Mouse (Mus musculus): Measurements from ENCODE around the gene H2-Oa. TPM values are rescaled to one million over a fixed set of nuclear protein-coding genes. Genes with fewer than 3 reads are reported as not detected.

H2-Oa gene
- polyA plus RNA-seq, 1 experiment, result 9.5 TPM

DNA sequence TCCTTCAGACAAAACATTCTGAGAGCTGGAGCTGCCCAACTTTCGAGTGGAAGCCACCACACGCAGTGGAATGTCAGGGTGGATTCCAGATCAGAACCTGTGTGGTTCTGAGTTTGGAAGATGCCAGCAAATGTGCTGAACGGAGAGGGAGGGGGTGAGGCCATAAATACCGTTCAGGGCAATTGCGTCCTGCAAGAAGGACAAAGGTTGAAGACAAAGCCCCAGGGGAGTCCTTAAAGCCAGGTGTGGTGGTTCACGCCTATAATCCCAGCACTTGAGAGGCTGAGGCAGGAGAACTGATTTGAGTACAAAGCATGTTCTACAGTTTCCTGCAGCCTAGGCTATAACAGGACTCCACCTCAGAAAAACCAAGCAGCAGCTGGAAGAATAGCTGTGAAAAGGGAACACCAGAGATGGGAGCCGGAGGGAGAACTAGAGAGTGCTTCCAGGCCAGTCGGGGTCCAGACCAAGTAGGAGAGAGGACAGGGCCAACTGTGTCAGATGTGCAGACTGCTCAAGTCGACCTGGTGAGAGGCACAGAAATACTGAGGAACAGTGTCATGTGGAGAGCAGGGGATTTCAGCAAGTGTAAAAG lies 34.8 kb downstream of the H2-Oa start:
- H3K36me3 ChIP-seq (replicated peaks; ENCODE audit: low read length), result peaks cover 50% of the 10 kb centered on the region
- peak overlapping the region; percentile 69 for H3K4me3 ChIP-seq (replicated peaks)
- H3K4me1 ChIP-seq, result peaks cover 77% of the 10 kb centered on the region
- TF ChIP-seq FLI1 (IDR thresholded peaks at IDR 0.05; ENCODE audit: low read length), result no peak
- no peak for TF ChIP-seq GATA1 (IDR thresholded peaks at IDR 0.05; ENCODE audit: borderline replicate concordance, low read length)
- no peaks in the 10 kb centered on the region for H3K27me3 ChIP-seq (replicated peaks)
- no peaks in the 10 kb centered on the region for H3K9me3 ChIP-seq

DNA sequence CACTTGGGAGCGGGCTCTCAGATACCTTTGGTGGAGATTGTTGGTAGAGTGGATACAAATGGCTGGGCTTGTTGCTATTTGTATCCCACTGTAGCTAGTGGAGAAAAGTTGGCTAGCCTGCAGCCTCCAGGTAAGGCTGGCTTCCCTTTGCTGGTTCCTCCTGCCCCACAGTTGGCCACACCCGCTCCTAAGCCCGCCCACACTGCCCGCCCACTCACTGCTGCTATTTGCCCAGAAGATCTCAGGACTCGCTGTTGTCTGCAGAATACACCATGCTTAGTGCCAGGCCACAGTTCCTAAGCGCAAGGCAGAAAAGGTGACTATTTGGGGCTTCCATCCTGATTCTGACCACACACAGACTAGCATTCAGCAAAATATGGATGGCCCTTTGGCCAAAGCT lies 35.3 kb downstream of the H2-Oa start:
- Histone ChIP-seq H3K36me3 (replicated peaks; ENCODE audit: low read length) (peaks cover 50% of the 10 kb centered on the region), H3K4me3 (replicated peaks) (no peak overlapping the region), H3K4me1 (peaks cover 77% of the 10 kb centered on the region), H3K27me3 (replicated peaks) (no peaks in the 10 kb centered on the region), H3K9me3 (no peaks in the 10 kb centered on the region)
- TF ChIP-seq GATA1 (IDR thresholded peaks at IDR 0.05; ENCODE audit: borderline replicate concordance, low read length) (no peak), FLI1 (IDR thresholded peaks at IDR 0.05; ENCODE audit: low read length) (no peak)

DNA sequence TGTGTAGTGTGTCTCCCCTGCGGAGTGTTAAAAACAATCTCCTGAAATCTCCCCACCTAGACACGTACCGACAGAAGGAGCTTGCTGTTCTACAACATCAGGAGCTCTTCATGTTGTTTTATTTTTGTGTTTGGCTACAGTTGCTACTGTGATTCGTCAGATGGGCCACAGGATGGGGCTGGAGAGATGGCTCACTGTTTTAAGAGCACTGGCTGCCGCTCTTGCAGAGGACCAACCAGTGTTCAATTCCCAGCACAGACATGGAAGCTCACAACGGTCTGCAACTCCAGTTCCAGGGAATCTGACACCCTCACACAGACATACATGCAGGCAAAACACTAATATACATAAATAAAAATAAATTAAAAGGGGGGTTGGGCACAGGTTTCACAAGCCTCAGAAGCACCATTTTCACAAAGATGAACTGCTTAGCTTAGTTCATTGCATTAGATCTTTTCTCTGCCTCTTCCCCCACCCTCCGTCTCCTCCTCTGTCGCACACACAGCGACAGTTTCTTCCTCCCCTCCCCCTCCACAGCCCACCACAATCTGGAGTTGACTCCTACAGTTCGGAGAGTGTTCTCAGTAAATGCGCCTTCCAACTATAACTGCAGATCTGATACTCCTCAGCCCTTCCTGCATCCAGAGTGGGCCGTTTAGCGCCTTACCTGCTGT lies 36.3 kb downstream of the H2-Oa start:
- TF ChIP-seq GATA1 (IDR thresholded peaks at IDR 0.05; ENCODE audit: borderline replicate concordance, low read length), result no peak
- no peak for TF ChIP-seq FLI1 (IDR thresholded peaks at IDR 0.05; ENCODE audit: low read length)
- Histone ChIP-seq H3K27me3 (replicated peaks) (no peaks in the 10 kb centered on the region), H3K4me1 (peaks cover 77% of the 10 kb centered on the region), H3K4me3 (replicated peaks) (no peak overlapping the region), H3K36me3 (replicated peaks; ENCODE audit: low read length) (peaks cover 50% of the 10 kb centered on the region), H3K9me3 (no peaks in the 10 kb centered on the region)

DNA sequence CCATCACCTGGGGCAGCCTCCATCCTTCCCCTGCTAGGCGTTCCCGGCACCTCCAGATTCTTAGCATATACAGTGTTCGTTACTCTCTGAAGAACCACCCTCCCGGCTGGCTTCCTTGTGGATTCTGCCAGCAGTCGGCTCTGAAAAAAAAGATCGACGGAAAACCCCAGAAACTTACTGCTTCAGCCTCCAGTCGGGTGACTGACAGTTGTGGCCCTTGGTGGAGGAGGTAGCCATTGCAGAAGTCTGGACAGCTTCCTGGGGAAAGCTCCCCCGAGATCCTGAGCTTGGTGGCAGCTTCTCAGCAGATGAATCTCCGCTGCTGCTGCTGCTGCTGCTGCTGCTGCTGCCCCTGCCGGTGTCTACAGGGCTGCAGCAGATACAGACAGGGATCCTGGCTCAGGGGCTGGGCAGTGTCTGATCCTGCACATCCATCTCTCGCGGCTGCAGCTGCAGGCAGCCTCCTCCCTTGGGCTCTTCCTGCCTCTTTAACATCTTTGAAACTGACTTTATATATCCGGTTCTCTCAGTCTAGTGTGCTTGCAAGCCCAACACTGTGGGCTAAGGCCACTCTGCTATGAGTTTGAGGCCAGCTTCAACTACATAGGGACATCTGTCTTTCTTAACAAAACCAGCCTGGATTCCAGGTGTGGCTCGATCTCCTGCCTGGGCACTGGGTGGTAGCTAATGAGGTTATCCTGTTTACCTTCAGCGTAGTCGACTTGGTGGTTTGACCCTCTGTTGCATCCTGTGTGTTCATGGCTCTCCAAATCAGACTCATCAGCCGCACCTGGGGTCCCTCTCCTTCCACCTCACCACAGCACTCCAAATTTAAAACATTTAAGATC lies 37.0 kb downstream of the H2-Oa start:
- TF ChIP-seq FLI1 (IDR thresholded peaks at IDR 0.05; ENCODE audit: low read length), result no peak
- TF ChIP-seq GATA1 (IDR thresholded peaks at IDR 0.05; ENCODE audit: borderline replicate concordance, low read length), result no peak
- H3K4me1 ChIP-seq, result peaks cover 75% of the 10 kb centered on the region
- no peaks in the 10 kb centered on the region for H3K9me3 ChIP-seq
- H3K4me3 ChIP-seq (replicated peaks), result no peak overlapping the region
- H3K27me3 ChIP-seq (replicated peaks), result no peaks in the 10 kb centered on the region
- H3K36me3 ChIP-seq (replicated peaks; ENCODE audit: low read length), result peaks cover 45% of the 10 kb centered on the region

DNA sequence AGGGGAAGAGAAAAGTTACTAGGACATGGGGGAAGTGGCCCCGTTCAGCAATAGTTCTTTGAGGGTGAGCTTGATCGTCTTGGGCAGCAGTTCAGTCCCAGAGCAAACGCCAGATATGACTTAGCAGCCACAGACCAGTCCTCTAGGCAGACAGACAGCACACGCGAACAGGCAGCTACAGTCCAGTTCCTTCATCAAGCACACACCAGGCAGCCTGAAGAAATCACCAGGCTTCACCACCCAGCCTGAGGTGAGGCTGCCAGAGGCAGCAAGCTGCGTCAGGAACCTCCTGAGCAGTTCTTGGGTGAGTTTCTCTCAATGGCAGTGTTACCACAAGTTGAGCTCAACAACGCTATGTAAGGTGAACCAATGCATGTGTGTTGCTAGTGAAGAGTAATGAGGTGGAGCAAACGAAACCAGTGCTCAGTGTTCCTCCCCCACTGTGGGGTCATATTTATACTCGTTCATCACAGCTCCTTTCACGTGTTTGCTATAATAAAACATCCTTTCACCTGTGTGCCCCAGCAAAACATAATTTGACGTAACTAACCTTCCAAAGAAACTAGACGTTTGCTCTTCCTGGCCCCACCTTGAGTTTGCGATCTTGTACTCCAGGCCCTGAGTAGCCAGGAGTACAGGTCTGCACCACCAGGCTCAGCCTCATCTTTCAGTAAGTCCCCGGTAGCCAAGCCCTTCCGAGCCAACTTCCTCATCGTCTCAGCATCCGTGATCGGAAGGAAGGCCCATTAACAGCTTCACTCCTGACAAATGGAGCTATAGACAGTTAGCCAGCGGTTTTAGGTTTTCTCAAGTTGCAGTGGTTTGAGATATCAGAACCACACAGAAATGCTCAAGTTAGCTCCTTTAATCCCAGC lies 38.2 kb downstream of the H2-Oa start:
- no peak for TF ChIP-seq GATA1 (IDR thresholded peaks at IDR 0.05; ENCODE audit: borderline replicate concordance, low read length)
- no peak for TF ChIP-seq FLI1 (IDR thresholded peaks at IDR 0.05; ENCODE audit: low read length)
- Histone ChIP-seq H3K9me3 (no peaks in the 10 kb centered on the region), H3K27me3 (replicated peaks) (no peaks in the 10 kb centered on the region), H3K4me3 (replicated peaks) (no peak overlapping the region), H3K4me1 (peaks cover 76% of the 10 kb centered on the region), H3K36me3 (replicated peaks; ENCODE audit: low read length) (peaks cover 40% of the 10 kb centered on the region)

DNA sequence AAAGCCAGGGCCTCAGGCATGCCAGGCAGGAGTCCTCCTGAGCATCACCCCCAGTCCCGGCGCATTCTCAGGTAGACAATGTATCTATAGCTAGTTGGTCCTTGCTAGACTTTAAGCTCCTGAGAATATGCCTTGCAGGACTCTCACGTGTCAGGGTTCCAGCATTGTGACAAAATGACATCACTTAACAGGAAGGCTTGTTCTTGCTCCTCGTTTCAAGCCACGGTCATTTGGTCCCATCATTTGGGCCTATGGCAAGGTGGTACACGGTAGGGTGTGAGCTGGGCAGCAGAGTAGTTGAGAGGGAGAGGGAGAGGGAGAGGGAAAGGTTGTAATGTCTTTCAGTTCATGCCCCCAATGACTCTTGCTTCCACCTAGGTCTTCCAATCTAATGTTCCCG lies 39.8 kb downstream of the H2-Oa start:
- Histone ChIP-seq H3K9me3 (no peaks in the 10 kb centered on the region), H3K36me3 (replicated peaks; ENCODE audit: low read length) (peaks cover 25% of the 10 kb centered on the region), H3K4me3 (replicated peaks) (no peak overlapping the region), H3K27me3 (replicated peaks) (peaks cover 2% of the 10 kb centered on the region), H3K4me1 (peaks cover 75% of the 10 kb centered on the region)
- TF ChIP-seq GATA1 (IDR thresholded peaks at IDR 0.05; ENCODE audit: borderline replicate concordance, low read length) (no peak), FLI1 (IDR thresholded peaks at IDR 0.05; ENCODE audit: low read length) (no peak)

DNA sequence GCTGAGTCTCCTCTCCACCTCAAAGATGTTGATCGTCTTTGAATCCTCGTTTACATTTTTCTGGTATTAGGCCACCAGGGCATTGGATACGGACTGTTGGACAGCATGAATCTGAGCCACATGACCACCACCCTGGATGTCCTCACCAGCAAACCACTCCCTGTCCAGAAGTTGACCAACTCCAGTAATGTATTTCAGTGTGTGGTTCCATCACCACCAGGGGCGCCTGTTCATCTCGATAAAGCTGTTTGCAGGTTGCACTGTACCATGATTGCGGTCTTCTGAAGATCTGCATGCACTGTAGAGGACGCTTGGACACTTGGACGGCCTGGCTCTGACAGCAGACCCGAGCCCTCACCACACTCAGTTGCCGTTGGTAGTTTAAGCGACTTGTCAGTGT lies 41.1 kb downstream of the H2-Oa start:
- Histone ChIP-seq H3K9me3 (no peaks in the 10 kb centered on the region), H3K4me1 (peaks cover 61% of the 10 kb centered on the region), H3K27me3 (replicated peaks) (peaks cover 13% of the 10 kb centered on the region), H3K4me3 (replicated peaks) (no peak overlapping the region), H3K36me3 (replicated peaks; ENCODE audit: low read length) (peaks cover 22% of the 10 kb centered on the region)
- TF ChIP-seq FLI1 (IDR thresholded peaks at IDR 0.05; ENCODE audit: low read length) (no peak), GATA1 (IDR thresholded peaks at IDR 0.05; ENCODE audit: borderline replicate concordance, low read length) (no peak)

DNA sequence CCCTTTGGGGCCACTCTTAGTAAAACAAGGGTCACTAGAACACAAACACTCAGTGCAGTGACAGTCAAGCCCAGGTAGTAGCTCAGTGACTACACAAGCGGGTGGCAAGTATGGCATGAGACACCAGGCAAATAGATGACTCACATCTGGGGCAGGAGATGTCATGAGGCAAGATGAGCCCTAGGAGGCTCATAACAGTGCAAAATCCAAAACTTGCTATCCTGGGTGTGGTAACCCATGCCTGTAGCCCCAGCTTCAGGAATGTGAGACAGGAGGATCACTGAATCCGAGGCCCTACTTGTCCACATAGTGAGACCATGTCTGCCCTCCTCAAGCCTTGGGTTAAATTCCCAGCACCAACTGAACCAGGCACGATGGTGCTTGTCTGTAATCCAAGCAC lies 42.3 kb downstream of the H2-Oa start:
- no peak for TF ChIP-seq GATA1 (IDR thresholded peaks at IDR 0.05; ENCODE audit: borderline replicate concordance, low read length)
- TF ChIP-seq FLI1 (IDR thresholded peaks at IDR 0.05; ENCODE audit: low read length), result no peak
- Histone ChIP-seq H3K9me3 (no peaks in the 10 kb centered on the region), H3K36me3 (replicated peaks; ENCODE audit: low read length) (peaks cover 12% of the 10 kb centered on the region), H3K4me3 (replicated peaks) (no peak overlapping the region), H3K27me3 (replicated peaks) (peaks cover 24% of the 10 kb centered on the region), H3K4me1 (peaks cover 51% of the 10 kb centered on the region)
